Mouse (Mus musculus) CH12F3 (cell line): Measurements from ENCODE around the gene Vdac1.
"Not testable (repeated sequence)": the region's sequence is repeated elsewhere in the genome, so short reads cannot be mapped to it uniquely, and the experiment has no call there.

Source experiments
- in situ Hi-C: fragments of 300-500 bp; cut with MboI; formaldehyde crosslinking; loops from 2 replicates; pipeline ENCODE4 v1.14.3; 2020; ENCODE audit warnings: low sequenced_read_pairs

Vdac1 gene

GRCm38 (mm10) chr11:52369252-52370134 lies 8.8 kb downstream of the Vdac1 start:
- in situ Hi-C loops = no loop called here

GRCm38 (mm10) chr11:52370135-52370452 lies 9.4 kb downstream of the Vdac1 start:
- in situ Hi-C loops = no loop called here

GRCm38 (mm10) chr11:52370538-52370937 lies 9.9 kb downstream of the Vdac1 start:
- in situ Hi-C loops = no loop called here

- in situ Hi-C loops = no loop called here
Observed at GRCm38 (mm10) chr11:52373841-52374240, 13.2 kb downstream of the Vdac1 start.

- in situ Hi-C loops = no loop called here
Observed at GRCm38 (mm10) chr11:52374340-52374739, 13.7 kb downstream of the Vdac1 start.

GRCm38 (mm10) chr11:52377579-52377978 lies 16.9 kb downstream of the Vdac1 start:
- in situ Hi-C loops = no loop called here

GRCm38 (mm10) chr11:52379241-52379640 lies 18.6 kb downstream of the Vdac1 start:
- in situ Hi-C loops = no loop called here

GRCm38 (mm10) chr11:52383741-52384140 lies 23.1 kb downstream of the Vdac1 start:
- in situ Hi-C loops = no loop called here

GRCm38 (mm10) chr11:52384667-52385066 lies 24.0 kb downstream of the Vdac1 start:
- in situ Hi-C loops = no loop called here

GRCm38 (mm10) chr11:52386892-52387291 lies 26.2 kb downstream of the Vdac1 start:
- in situ Hi-C loops = no loop called here

- in situ Hi-C loops = no loop called here
Observed at GRCm38 (mm10) chr11:52388150-52388549, 27.5 kb downstream of the Vdac1 start.

- in situ Hi-C loops = not testable (repeated sequence)
Observed at GRCm38 (mm10) chr11:52388979-52389378, 28.3 kb downstream of the Vdac1 start.

- in situ Hi-C loops = no loop called here
Observed at GRCm38 (mm10) chr11:52389933-52390332, 29.3 kb downstream of the Vdac1 start.

GRCm38 (mm10) chr11:52394494-52394893 lies 33.8 kb downstream of the Vdac1 start:
- in situ Hi-C loops = no loop called here

- in situ Hi-C loops = no loop called here
Observed at GRCm38 (mm10) chr11:52395343-52395742, 34.7 kb downstream of the Vdac1 start.

- in situ Hi-C loops = no loop called here
Observed at GRCm38 (mm10) chr11:52395940-52396596, 35.4 kb downstream of the Vdac1 start, which contains the start of gene 9530068E07Rik. 9530068E07Rik (plus strand) TSS chr11:52396428.

- in situ Hi-C loops = no loop called here
Observed at GRCm38 (mm10) chr11:52396597-52397188, 36.0 kb downstream of the Vdac1 start.

GRCm38 (mm10) chr11:52397385-52397987 lies 36.8 kb downstream of the Vdac1 start:
- in situ Hi-C loops = no loop called here

GRCm38 (mm10) chr11:52401476-52401875 lies 40.8 kb downstream of the Vdac1 start:
- in situ Hi-C loops = no loop called here

- in situ Hi-C loops = no loop called here
Observed at GRCm38 (mm10) chr11:52402566-52402965, 41.9 kb downstream of the Vdac1 start.

- in situ Hi-C loops = no loop called here
Observed at GRCm38 (mm10) chr11:52404209-52404608, 43.5 kb downstream of the Vdac1 start.
